Mouse (Mus musculus) midbrain, embryonic 10.5 days (tissue): ENCODE data around the gene Lgi4. TPM values are rescaled to one million over a fixed set of nuclear protein-coding genes. Genes with fewer than 3 reads are reported as not detected.

Source experiments
- DNase-seq: peaks from one replicate; pipeline ENCODE4 v3.0.0-alpha.2; 2017; ENCODE audit warnings: low spot score
- H3K27ac ChIP-seq: fragments of 300-500 bp; sonication (generic); replicated peaks from 2 replicates; pipeline ENCODE4 v1.5.1; 2016; ENCODE audit warnings: mild to moderate bottlenecking
- H3K27me3 ChIP-seq: fragments of 300-500 bp; sonication (generic); 2 replicates; pipeline ENCODE4 v1.6.1; 2016; ENCODE audit warnings: low read depth, mild to moderate bottlenecking; ENCODE audit not compliant: poor library complexity, severe bottlenecking
- H3K36me3 ChIP-seq: fragments of 300-500 bp; sonication (generic); 2 replicates; pipeline ENCODE4 v1.6.1; 2016; ENCODE audit warnings: mild to moderate bottlenecking, moderate library complexity
- H3K4me1 ChIP-seq: fragments of 300-500 bp; sonication (generic); 2 replicates; pipeline ENCODE4 v1.6.1; 2016
- H3K4me3 ChIP-seq: fragments of 300-500 bp; sonication (generic); 2 replicates; pipeline ENCODE4 v1.5.1; 2016; ENCODE audit warnings: mild to moderate bottlenecking, moderate library complexity
- H3K9me3 ChIP-seq: fragments of 300-500 bp; sonication (generic); replicated peaks from 2 replicates; pipeline ENCODE4 v1.6.1; 2016; ENCODE audit warnings: mild to moderate bottlenecking
- WGBS: fragments of 180-500 bp; shearing (Covaris S2); methylation state at CpG from one replicate; pipeline ENCODE4 v1.1.7; 2016; 5-methylcytosine and 5-hydroxymethylcytosine counted together
- polyA plus RNA-seq: library from polyadenylated mRNA; unstranded; fragments of >200 nt; fragmentation: Nextera tagmentation; extraction: Ambion mirVana; gene quantifications from 2 replicates; pipeline ENCODE4 v1.2.1, GENCODE M21; 2016

Gene Lgi4
- polyA plus RNA-seq, 1 experiment from 2014 or later: 1.2 TPM

DNA sequence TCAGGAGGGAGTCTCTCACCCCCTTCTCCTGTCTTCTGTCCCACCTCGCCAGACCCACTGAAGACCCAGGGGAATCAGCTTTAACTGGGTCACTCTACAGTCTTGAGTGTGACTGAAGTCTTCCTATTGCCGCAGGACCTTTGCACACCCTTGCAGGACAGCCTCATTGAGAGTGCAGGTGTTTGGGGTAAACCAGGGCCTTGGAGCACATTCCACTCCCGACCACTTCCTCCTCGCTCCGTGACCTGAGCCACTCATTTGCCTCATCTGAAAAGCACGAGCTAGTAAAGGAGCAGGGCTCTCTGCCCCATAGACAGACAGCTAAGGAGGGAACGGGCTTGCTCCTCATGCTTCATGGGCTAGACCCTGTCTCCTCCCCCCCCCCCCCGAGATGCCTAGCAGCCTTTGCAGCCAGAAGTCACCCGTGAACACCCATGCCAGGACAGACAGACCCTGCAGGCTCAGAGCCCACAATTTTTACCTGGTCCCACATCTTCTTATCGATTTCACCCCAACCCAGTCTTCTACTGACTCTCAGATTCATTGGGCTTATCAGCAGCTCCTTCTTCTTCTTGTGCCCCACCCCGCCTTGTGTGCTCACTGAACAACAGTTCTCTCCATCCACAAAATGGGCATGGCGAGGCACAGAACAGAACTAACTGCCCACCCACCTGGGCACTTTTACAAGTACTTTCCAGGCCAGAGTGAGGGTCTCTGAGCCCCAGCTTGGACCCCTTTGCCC is 18.7 kb upstream of the Lgi4 start:
- 77% methylated on average over 12 of the region's 12 CpGs for WGBS
- H3K9me3 ChIP-seq: peaks cover 3% of the 10 kb centered on the region; the same call in 1 of the 2 replicates
- no peak overlapping the region for H3K4me3 ChIP-seq
- no peak for DNase-seq
- no peak overlapping the region for H3K27ac ChIP-seq
- no peaks in the 10 kb centered on the region for H3K36me3 ChIP-seq
- H3K27me3 ChIP-seq: peaks cover 54% of the 10 kb centered on the region
- peaks cover 12% of the 10 kb centered on the region for H3K4me1 ChIP-seq

DNA sequence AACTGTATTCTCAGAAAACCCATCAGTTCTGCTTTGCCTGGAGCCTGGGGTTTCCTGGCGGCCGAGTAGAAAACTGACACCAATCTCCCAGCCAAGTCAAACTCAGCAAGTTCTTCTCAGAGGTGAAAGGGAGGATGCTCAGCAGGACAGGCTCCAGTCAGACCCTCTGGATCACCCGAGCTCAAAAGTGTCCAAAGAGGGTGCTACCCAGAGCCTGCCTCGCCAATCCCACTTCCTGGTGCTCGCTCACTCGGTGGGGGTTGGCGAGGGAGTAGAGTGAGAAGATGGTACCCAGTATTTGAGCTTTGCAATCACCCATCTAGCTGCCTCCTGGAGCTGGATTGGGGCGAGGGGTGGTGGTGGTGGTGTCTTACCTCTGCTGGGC is 18.1 kb upstream of the Lgi4 start:
- Histone ChIP-seq H3K9me3 (peaks cover 3% of the 10 kb centered on the region; the same call in 1 of the 2 replicates), H3K27ac (no peak overlapping the region), H3K4me3 (no peak overlapping the region), H3K27me3 (peaks cover 54% of the 10 kb centered on the region), H3K36me3 (no peaks in the 10 kb centered on the region), H3K4me1 (peaks cover 12% of the 10 kb centered on the region)
- WGBS: 46% methylated on average over 8 of the region's 8 CpGs
- DNase-seq: no peak

DNA sequence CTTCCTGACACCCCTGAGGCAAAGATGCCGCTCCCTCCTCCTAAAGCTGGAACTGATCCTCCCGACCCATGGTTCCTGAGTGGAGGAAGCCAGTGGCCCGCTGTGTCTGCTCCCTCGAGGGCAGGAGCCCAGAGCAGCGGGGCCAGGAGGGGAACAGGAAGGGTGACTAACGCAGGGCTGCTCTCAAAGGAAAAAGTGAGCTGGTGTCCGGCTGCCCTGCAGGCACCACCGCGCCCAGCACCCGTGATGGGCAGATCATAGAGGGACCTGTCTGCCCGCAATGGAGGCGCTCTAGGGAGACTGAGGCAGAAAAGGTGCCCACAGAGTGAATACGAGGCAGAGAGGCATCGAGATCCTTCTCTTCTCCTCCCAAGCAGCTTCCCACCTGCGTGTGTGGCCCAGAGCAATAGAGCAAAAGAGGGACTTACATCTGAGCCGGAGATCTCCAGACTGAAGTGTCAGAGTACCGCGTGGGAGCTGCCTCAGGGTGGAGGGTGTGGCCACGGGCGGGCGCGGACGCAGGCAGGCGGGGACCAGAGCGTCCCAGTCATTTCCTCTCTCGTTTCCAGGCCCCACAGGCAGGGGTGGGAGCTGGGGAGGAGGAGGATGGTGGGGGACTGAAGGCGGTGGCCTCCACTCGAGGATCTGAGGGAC is 17.4 kb upstream of the Lgi4 start:
- Histone ChIP-seq H3K27me3 (peaks cover 55% of the 10 kb centered on the region), H3K4me1 (peaks cover 12% of the 10 kb centered on the region), H3K36me3 (no peaks in the 10 kb centered on the region), H3K27ac (0 out of 2 replicates have a peak overlapping the region, but pooled peaks have one; percentile 28), H3K9me3 (no peaks in the 10 kb centered on the region; the same call in 1 of the 2 replicates), H3K4me3 (peak overlapping the region; percentile 41)
- DNase-seq: peak; percentile 17
- 4% methylated on average over 28 of the region's 28 CpGs for WGBS

DNA sequence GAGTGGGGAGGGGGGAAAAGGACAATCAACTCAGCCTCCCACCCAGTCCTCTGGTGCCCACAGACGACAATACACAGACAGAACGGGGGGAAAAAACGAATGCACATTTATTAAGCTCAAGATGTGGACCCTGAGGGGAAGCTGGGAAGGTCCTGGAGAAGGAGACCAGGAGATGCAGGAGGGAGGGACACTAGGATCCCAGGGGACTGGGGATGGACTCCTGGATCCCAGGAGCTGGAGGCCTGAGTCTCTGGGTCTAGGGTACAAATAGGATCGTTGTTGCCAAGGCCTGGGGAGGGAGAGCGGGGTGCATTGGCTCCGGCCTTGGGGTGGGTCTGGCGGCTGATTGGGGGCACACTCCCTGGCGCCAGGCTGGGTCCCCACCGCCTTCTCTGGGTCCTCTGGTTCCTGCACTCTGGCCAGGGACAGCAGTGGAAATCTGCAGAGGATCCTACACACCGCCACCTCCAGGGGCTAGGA is 16.7 kb upstream of the Lgi4 start, which contains the start of gene Fxyd5:
Gene Fxyd5 (minus strand): TSS at position 51 of the 480 bp plus-strand sequence.
- Histone ChIP-seq H3K27me3 (peaks cover 62% of the 10 kb centered on the region), H3K9me3 (no peaks in the 10 kb centered on the region; the same call in 1 of the 2 replicates), H3K27ac (0 out of 2 replicates have a peak within 1 kb of the TSS, but pooled peaks have one; percentile 28), H3K36me3 (no peaks in the 10 kb centered on the region), H3K4me3 (peak within 1 kb of the TSS; percentile 41), H3K4me1 (peaks cover 12% of the 10 kb centered on the region)
- WGBS: 40% methylated on average over 10 of the region's 10 CpGs
- no peak for DNase-seq

DNA sequence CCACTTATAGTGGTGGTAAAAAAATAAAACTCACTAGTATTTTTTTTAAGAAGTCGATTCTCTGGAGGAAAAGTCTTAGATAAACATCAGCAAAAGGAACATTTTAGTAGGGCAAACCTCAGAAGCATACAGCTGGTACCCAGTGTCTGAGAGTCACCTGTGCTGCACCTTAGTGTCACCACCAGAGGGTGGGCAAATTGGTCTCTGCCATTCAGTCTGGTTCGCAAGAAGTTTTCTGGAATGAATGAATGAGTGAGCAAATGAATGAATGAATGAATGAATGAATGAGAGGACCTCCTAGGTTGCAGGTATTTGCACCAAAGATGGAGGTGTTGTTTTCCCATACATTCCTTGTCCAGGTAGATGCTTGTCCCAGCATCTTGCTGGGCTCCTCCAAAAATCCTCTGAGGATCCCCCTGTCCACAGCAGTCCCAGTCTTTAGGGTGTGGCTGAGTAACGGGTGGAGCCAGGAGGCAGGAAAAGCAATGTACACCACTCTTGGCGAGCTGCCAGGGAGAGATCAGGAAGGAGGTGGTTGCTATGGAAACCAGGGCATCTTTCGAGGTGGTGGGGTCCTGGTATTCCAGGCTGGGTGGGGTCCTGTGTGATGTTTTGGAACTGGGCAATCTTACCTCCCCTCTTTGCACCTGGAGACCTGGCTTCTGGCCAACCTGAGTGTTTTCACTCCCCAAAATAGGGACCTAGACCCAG is 9.9 kb upstream of the Lgi4 start:
- Histone ChIP-seq H3K36me3 (no peaks in the 10 kb centered on the region), H3K9me3 (no peaks in the 10 kb centered on the region), H3K4me3 (peak overlapping the region; percentile 44), H3K27ac (no peak overlapping the region), H3K4me1 (peaks cover 44% of the 10 kb centered on the region), H3K27me3 (peaks cover 86% of the 10 kb centered on the region)
- 23% methylated on average over 5 of the region's 5 CpGs for WGBS
- DNase-seq: no peak

DNA sequence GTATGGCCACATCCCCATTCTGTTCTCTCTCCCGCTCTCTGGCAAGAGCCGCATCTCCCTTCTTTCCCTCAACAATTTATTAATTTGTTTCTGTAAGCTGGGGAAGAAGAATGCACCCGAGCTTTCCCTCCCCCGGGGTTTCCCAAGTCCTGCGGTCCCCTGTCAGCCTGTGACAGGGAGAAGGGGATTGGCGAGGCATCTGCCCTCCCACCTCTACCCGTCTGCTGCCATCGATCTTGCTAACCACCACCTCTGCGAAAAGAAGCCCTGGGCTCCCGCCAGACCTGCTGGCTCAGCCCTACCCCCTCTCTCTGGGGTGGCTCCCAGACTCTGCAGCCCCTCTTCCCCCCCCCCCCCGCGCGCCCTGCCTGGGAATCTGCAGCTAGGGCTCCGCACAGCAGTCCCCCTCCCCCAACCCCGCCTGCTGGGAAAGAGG is 9.3 kb upstream of the Lgi4 start:
- no peak for DNase-seq
- Histone ChIP-seq H3K27me3 (peaks cover 86% of the 10 kb centered on the region), H3K36me3 (no peaks in the 10 kb centered on the region), H3K4me3 (peak overlapping the region; percentile 44), H3K9me3 (no peaks in the 10 kb centered on the region), H3K27ac (no peak overlapping the region), H3K4me1 (peaks cover 50% of the 10 kb centered on the region)
- 4% methylated on average over 11 of the region's 15 CpGs for WGBS

DNA sequence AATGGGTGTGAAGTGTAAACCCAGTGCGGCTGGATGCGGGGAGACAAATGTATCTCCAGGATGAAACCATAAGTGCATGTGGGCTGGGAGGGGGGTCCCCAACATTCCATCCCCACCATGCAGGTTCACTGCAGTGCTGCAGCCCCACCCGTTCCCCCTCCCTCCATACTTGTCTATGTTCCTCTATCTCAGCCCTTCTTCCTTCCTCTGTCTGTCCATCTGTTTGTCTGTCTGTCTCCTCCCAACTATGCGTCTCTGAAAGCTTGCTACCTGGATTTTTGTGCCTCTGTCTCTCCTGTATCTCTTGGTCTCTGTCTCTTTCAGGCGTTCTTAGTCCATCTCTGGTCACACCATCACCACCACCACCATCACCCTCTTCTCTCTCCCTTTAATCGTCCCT is 8.7 kb upstream of the Lgi4 start:
- peak overlapping the region; percentile 44; the same call in 1 of the 2 replicates for H3K4me3 ChIP-seq
- H3K27ac ChIP-seq: no peak overlapping the region
- no peak for DNase-seq
- H3K36me3 ChIP-seq: no peaks in the 10 kb centered on the region
- peaks cover 88% of the 10 kb centered on the region for H3K27me3 ChIP-seq
- H3K9me3 ChIP-seq: no peaks in the 10 kb centered on the region
- 2% methylated on average over 6 of the region's 6 CpGs for WGBS
- H3K4me1 ChIP-seq: peaks cover 56% of the 10 kb centered on the region

DNA sequence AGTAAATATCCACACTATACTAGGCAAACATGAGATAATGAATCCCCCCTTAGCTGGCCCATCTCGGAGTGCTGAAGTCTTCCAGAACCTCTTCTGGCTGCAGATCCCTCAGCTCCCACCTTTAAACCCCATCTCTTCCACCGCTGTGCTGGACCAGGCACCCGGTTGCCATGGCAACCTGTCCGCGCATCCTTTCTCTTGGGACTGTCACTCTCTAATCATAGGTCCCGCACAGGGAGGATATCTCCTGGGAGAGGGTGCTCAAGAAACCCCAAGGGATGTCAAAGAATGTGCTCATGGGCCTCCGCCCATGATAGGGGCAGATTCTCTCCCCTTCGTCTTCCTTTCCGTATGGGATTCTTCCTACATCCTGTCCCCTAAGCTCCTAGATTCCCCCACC is 8.2 kb upstream of the Lgi4 start:
- H3K9me3 ChIP-seq: no peaks in the 10 kb centered on the region
- H3K27ac ChIP-seq: no peak overlapping the region
- peaks cover 92% of the 10 kb centered on the region for H3K27me3 ChIP-seq
- H3K4me3 ChIP-seq: peak overlapping the region; percentile 44
- peaks cover 61% of the 10 kb centered on the region for H3K4me1 ChIP-seq
- WGBS: 3% methylated on average over 9 of the region's 9 CpGs
- peak; percentile 33 for DNase-seq
- H3K36me3 ChIP-seq: no peaks in the 10 kb centered on the region

DNA sequence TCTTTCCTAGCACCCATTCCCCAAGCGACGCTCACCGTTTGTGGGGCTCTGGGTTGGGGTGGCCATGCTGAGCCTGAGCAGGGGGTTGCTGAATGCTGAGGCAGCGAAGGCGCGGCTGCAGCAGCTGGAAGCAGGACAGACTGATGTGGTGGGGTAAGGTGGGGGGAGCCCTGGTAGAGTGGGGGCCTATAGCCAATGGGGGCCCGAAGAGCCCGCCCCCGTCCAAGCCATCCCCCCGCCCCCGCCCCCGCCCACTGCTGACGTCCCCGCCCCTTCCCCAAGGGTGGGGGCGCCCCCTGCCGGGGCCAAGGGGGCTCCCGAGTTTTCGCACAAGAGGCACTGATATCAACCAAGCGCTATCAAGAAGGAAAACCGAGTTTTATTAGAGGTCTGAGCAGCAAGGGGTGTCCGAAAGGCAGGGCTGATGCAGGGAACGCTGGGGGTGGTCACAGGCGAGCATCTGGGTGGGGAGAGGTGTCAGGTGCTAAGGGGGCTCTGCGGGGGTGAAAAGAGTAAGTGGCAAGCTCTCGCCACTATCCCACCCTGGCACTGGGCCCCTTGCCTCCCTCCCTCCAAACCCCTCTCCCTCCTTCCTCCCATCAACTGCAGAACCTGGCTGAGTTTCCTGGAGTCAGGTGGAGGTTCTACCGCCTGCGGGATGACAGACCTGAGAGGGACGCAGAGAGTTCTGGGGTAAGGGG is 7.7 kb upstream of the Lgi4 start, which contains the start of gene Fxyd7:
Gene Fxyd7 (minus strand): TSS at position 147 of the 701 bp plus-strand sequence.
- H3K9me3 ChIP-seq: no peaks in the 10 kb centered on the region
- DNase-seq: peak; percentile 26
- H3K4me3 ChIP-seq: peak within 1 kb of the TSS; percentile 44
- H3K27me3 ChIP-seq: peaks cover 93% of the 10 kb centered on the region
- no peaks in the 10 kb centered on the region for H3K36me3 ChIP-seq
- H3K4me1 ChIP-seq: peaks cover 61% of the 10 kb centered on the region
- no peak within 1 kb of the TSS for H3K27ac ChIP-seq
- 3% methylated on average over 27 of the region's 28 CpGs for WGBS

DNA sequence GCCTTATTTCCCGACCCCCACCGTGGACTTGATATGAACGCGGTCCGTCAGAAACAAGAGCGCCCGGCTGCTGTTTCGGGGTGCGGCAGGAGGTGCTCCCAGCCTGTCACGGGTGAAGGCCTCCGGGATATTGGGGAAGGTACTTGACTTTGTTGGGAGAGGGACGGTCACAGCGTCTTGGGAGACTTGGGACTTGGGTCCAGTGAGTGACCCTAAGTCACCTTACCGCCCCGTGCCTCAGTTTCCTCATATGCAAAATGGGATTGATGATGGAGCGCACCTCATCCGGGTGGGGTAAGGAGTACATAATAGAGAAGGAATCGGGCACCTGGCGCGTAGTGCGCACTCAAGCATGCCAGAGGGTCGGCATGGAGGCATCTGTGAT is 6.9 kb upstream of the Lgi4 start:
- Histone ChIP-seq H3K4me3 (peak overlapping the region; percentile 43), H3K27ac (no peak overlapping the region), H3K36me3 (no peaks in the 10 kb centered on the region), H3K27me3 (peaks cover 87% of the 10 kb centered on the region), H3K9me3 (no peaks in the 10 kb centered on the region), H3K4me1 (peaks cover 61% of the 10 kb centered on the region)
- WGBS: 2% methylated on average over 22 of the region's 22 CpGs
- no peak for DNase-seq

DNA sequence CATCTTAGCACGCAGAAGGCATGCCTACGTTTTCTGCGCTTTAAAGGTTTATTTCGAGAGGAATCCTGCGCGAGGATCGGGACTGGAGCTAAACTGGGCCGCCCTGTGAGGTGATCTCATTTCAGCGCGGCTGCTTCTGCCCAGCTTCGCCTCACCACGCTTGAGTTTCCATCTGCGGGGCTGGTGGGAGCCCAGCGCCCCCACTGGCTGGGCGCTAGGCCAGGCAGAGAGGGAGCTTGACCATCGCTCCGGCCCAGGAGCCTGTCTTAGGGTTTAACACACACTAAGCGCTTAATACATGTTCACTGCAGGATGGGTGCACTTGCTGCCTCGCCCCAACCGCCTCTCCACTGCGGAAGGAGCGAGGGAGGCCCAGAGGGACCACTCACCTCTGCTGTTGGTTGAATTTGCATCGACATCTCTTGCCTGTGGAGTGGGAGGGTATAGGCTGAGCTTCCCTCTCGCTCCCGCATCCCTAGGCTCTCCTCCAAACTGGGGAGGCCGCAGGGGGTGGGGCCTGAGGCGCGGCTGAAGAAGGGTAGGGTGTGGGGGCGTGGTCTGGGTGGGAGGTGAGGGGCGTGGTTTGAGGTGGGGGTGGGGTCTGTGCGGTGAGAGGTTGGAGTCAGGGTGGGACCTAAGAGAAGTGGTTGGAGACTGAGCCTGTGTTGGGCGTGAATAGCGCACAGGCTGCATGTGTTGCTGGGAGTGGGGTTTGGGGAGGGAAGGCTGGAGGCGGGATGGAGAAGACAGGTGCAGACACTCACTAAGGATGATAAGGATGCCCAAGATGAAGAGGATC is 6.3 kb upstream of the Lgi4 start:
- H3K9me3 ChIP-seq: no peaks in the 10 kb centered on the region
- peak; percentile 46 for DNase-seq
- H3K36me3 ChIP-seq: no peaks in the 10 kb centered on the region
- H3K27me3 ChIP-seq: peaks cover 81% of the 10 kb centered on the region
- H3K4me1 ChIP-seq: peaks cover 61% of the 10 kb centered on the region
- H3K4me3 ChIP-seq: peak overlapping the region; percentile 43
- WGBS: under 1% methylated on average over 34 of the region's 34 CpGs
- no peak overlapping the region for H3K27ac ChIP-seq
